Mouse (Mus musculus) myocyte (in vitro differentiated cells): ENCODE measurements around the gene Arhgef18.

ENCODE experiments used
- POLR2A ChIP-seq: IDR thresholded peaks from one replicate; pipeline ENCODE4 v1.6.1; 2011; ENCODE audit warnings: low read depth, mild to moderate bottlenecking, control low read depth, moderate library complexity; ENCODE audit not compliant: insufficient read length
- POLR2AphosphoS2 ChIP-seq: IDR thresholded peaks from one replicate; pipeline ENCODE4 v1.6.1; 2011; ENCODE audit warnings: low read depth, control low read depth; ENCODE audit not compliant: insufficient read length
- TCF12 ChIP-seq: IDR thresholded peaks from one replicate; pipeline ENCODE4 v1.6.1; 2011; ENCODE audit warnings: mild to moderate bottlenecking, control low read depth; ENCODE audit not compliant: poor library complexity, insufficient read depth, severe bottlenecking

DNA sequence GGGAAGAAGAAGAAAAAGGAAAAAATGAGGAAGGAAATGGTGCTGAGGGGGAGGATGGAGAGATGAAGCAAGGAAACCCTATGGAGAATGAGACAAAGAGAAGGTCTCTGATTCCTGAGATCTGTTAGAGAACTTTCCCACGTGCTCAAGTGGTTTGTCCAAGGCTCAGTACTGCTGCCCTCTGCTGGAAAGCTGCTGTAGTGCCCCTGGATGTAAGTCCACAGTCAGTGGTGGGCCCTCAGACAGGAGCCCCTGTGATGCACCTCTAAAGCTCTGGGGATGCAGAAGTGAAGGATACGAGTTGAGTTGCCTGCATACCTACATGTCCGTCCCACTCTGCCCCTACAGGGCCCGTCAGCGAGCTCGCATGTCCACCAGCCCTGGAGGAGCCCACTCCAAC is 5.5 kb upstream of the Arhgef18 start:
- no peak for TF ChIP-seq POLR2AphosphoS2
- no peak for TF ChIP-seq TCF12
- TF ChIP-seq POLR2A: no peak
